Mouse (Mus musculus) cortical plate, adult 2 months (tissue): ENCODE results near the gene Dstyk.

Source experiments
- CTCF ChIP-seq: fragments of 200-500 bp; IDR thresholded peaks from 2 replicates; pipeline ENCODE4 v1.5.1; 2011; ENCODE audit warnings: mild to moderate bottlenecking, control low read depth, low read length; ENCODE audit not compliant: insufficient read depth; ENCODE audit errors: extremely low read depth
- POLR2A ChIP-seq: fragments of 200-500 bp; IDR thresholded peaks from 2 replicates; pipeline ENCODE4 v1.6.1; 2011; ENCODE audit warnings: mild to moderate bottlenecking, low read length, control low read depth; ENCODE audit not compliant: insufficient read depth; ENCODE audit errors: extremely low read depth

DNA sequence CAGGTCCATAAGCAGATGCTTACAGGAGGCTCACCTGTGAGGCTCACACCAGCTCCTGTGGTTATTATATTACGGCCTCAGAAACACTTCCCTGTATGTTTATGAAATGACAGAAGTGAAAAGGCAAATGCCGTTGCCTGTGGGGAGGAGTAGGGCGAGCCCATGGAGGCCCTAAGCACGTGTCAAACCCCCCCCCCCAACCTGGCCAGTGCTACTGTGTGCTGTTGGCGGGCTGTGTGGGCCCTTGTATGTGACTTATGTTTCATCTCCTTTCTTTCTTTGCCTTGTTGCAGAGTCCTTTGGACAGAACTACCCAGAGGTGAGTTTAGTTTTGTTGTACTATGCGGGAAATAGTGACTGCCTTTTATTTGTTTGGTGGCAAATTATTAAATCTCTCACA lies 66.4 kb downstream of the Dstyk start:
- TF ChIP-seq CTCF: no peak
- TF ChIP-seq POLR2A: no peak
